Mouse (Mus musculus): ENCODE measurements around the gene Ppp1ca. TPM values are rescaled to one million over a fixed set of nuclear protein-coding genes. Genes with fewer than 3 reads are reported as not detected.
A peak's percentile ranks its signal among the peaks of the same experiment; 100 is the strongest.

Gene Ppp1ca
- total and polyA plus RNA-seq, 3 experiments = 389 to 635 (median 502) TPM

DNA sequence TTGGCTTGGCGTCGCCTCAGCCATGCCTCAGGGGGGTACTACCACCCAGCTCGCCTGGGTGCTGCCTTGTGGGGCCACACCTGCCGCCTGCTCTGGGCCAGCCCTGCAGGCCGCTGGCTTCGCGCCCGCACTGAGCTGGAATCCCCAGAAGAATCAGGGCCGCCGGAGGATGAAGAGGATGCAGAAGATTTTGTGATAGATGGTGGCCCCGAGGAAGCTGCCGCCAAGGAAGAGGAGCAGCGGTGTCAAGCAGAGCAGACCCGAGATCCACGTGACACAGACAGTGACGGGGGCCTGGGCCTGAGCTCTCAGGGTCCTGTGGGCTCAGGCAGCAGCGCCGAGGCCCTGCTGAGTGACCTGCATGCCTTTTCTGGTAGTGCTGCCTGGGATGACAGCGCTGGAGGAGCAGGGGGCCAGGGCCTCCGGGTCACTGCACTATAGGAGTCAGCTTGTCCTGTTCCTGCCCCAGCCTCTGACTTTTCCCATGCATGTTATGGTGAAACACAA is 35.7 kb upstream of the Ppp1ca start:
- Histone ChIP-seq H3K4me3 (replicated peaks in 1 of 3; ENCODE audit: low read depth in 2 of 3, low read length in 2 of 3, poor library complexity in 1 of 3) (peak overlapping the region; percentile 72 to 82 (median 73)), H3K4me1 (ENCODE audit: control insufficient read depth in 1 of 2, insufficient read depth in 2 of 2) (peaks cover 22 to 59% of the 10 kb centered on the region in 2 experiments), H3K9ac (ENCODE audit: insufficient read depth, low read depth) (peak overlapping the region; percentile 96), H3K36me3 (replicated peaks in 1 of 2; ENCODE audit: control insufficient read depth in 1 of 2, insufficient read depth in 1 of 2, low read length in 1 of 2) (peaks cover 66 to 83% of the 10 kb centered on the region in 2 experiments), H3K27ac (ENCODE audit: insufficient read depth, low read depth) (peak overlapping the region; percentile 90), H3K27me3 (replicated peaks) (no peaks in the 10 kb centered on the region), H3K9me3 (replicated peaks; ENCODE audit: low read length) (no peaks in the 10 kb centered on the region), H3K79me2 (replicated peaks; ENCODE audit: control insufficient read depth, extremely low read depth, insufficient read depth, poor library complexity, severe bottlenecking) (peaks cover 19% of the 10 kb centered on the region), H3K4me2 (ENCODE audit: insufficient read depth, low read depth, poor library complexity, severe bottlenecking) (peak overlapping the region; percentile 52)
- in situ Hi-C loops (cut with MboI; ENCODE audit: low pct_ligation_motif_present, low pct_unique_long_range_greater_than_20kb, low sequenced_read_pairs) = no loop called here
- TF ChIP-seq MAZ (IDR thresholded peaks at IDR 0.05; ENCODE audit: low read depth, low read length) (0 out of 2 replicates have a peak, but pooled peaks have one; percentile 30), ETS1 (conservative IDR thresholded peaks at IDR 0.05; ENCODE audit: low read depth, low read length) (no peak), POLR2A (IDR thresholded peaks at IDR 0.05; ENCODE audit: low read depth, low read length) (no peak), RAD21 (IDR thresholded peaks at IDR 0.05; ENCODE audit: low read depth, low read length) (no peak), PAX5 (IDR thresholded peaks at IDR 0.05; ENCODE audit: low read length) (no peak), HCFC1 (IDR thresholded peaks at IDR 0.05; ENCODE audit: low read depth, low read length) (no peak), MAX (IDR thresholded peaks at IDR 0.05; ENCODE audit: low read length) (peak; percentile 43; the same call in 1 of the 2 replicates), SMC3 (IDR thresholded peaks at IDR 0.05; ENCODE audit: low read depth, low read length) (no peak), MAFK (IDR thresholded peaks at IDR 0.05; ENCODE audit: insufficient replicate concordance, low read length) (no peak), SIN3A (IDR thresholded peaks at IDR 0.05; ENCODE audit: low read length) (no peak), EP300 (IDR thresholded peaks at IDR 0.05; ENCODE audit: low read length) (no peak), IRF4 (IDR thresholded peaks at IDR 0.05; ENCODE audit: low read depth, low read length) (no peak), MXI1 (IDR thresholded peaks at IDR 0.05; ENCODE audit: low read depth, low read length) (peak; percentile 24; the same call in 1 of the 2 replicates), ZKSCAN1 (IDR thresholded peaks at IDR 0.05; ENCODE audit: borderline replicate concordance, low read depth, low read length) (no peak), RCOR1 (conservative IDR thresholded peaks at IDR 0.05; ENCODE audit: low read depth, low read length) (no peak), POLR2AphosphoS2 (IDR thresholded peaks at IDR 0.05; ENCODE audit: low read depth, low read length) (no peak; the same call in 1 of the 2 replicates), UBTF (IDR thresholded peaks at IDR 0.05; ENCODE audit: low read depth, low read length) (peak; percentile 74; the same call in 1 of the 2 replicates), TBP (conservative IDR thresholded peaks at IDR 0.05; ENCODE audit: low read depth, low read length) (no peak), USF1 (IDR thresholded peaks at IDR 0.05; ENCODE audit: low read depth, low read length) (peak; percentile 30; the same call in 1 of the 2 replicates), JUND (conservative IDR thresholded peaks at IDR 0.05; ENCODE audit: low read depth, low read length) (no peak), E2F4 (IDR thresholded peaks at IDR 0.05; ENCODE audit: insufficient replicate concordance, low read depth, low read length) (no peak), BHLHE40 (IDR thresholded peaks at IDR 0.05; ENCODE audit: low read depth, low read length) (peak; percentile 34; the same call in 1 of the 2 replicates), ZMIZ1 (IDR thresholded peaks at IDR 0.05; ENCODE audit: low read depth, low read length) (peak; percentile 20; the same call in 1 of the 2 replicates), CHD1 (IDR thresholded peaks at IDR 0.05; ENCODE audit: low read depth, low read length) (no peak), JUN (IDR thresholded peaks at IDR 0.05; ENCODE audit: insufficient read depth, low read depth, low read length) (no peak), TCF12 (IDR thresholded peaks at IDR 0.05; ENCODE audit: low read depth, low read length) (peak; percentile 30; the same call in 1 of the 2 replicates), CTCF (conservative IDR thresholded peaks at IDR 0.05 in 1 of 2, IDR thresholded peaks at IDR 0.05 in 1 of 2; ENCODE audit: low read depth in 2 of 2, low read length in 2 of 2) (no peak), NELFE (IDR thresholded peaks at IDR 0.05; ENCODE audit: low read depth, low read length) (no peak), ZNF384 (IDR thresholded peaks at IDR 0.05; ENCODE audit: low read depth, low read length) (no peak), ZC3H11A (IDR thresholded peaks at IDR 0.05; ENCODE audit: low read depth, low read length) (no peak), MEF2A (IDR thresholded peaks at IDR 0.05; ENCODE audit: borderline replicate concordance, low read depth, low read length) (no peak), MYC (IDR thresholded peaks at IDR 0.05; ENCODE audit: low read depth, low read length) (no peak), USF2 (conservative IDR thresholded peaks at IDR 0.05; ENCODE audit: low read depth, low read length) (no peak), ELF1 (IDR thresholded peaks at IDR 0.05; ENCODE audit: low read depth, low read length) (0 out of 2 replicates have a peak, but pooled peaks have one; percentile 18), CHD2 (IDR thresholded peaks at IDR 0.05; ENCODE audit: low read length) (no peak), NRF1 (IDR thresholded peaks at IDR 0.05; ENCODE audit: low read depth, low read length) (0 out of 2 replicates have a peak, but pooled peaks have one; percentile 9), KAT2A (IDR thresholded peaks at IDR 0.05; ENCODE audit: insufficient replicate concordance, low read length) (no peak), GABPA (IDR thresholded peaks at IDR 0.05; ENCODE audit: insufficient replicate concordance, low read depth, low read length) (no peak)
- no peak for DNase-seq (ENCODE audit: extremely low read depth)
- dilution Hi-C loops (cut with MboI; ENCODE audit: extremely low pct_ligation_motif_present, extremely low pct_unique_long_range_greater_than_20kb, low sequenced_read_pairs) = no loop called here

Data from CH12.LX (cell line).